Mouse (Mus musculus): Measurements from ENCODE around the gene Fgf9.
A peak's percentile ranks its signal among the peaks of the same experiment; 100 is the strongest.

Fgf9 gene

GRCm38 (mm10) chr14:58070481-58071119, at the start of gene Fgf9:
Gene Fgf9, plus strand, starts transcription at chr14:58070547.
- no peak for DNase-seq (ENCODE audit: low read depth)

GRCm38 (mm10) chr14:58034567-58034966, 35.8 kb upstream of the Fgf9 start:
- peak; percentile 62 for DNase-seq (ENCODE audit: low read depth)

- DNase-seq (ENCODE audit: low read depth) = no peak
These were observed 34.2 kb upstream of the Fgf9 start for GRCm38 (mm10) chr14:58036174-58036573.

- DNase-seq (ENCODE audit: low read depth) = no peak
These were observed 23.6 kb upstream of the Fgf9 start for GRCm38 (mm10) chr14:58046639-58047284.

- DNase-seq (ENCODE audit: low read depth) = no peak
These were observed 19.7 kb upstream of the Fgf9 start for GRCm38 (mm10) chr14:58050691-58051090.

- no peak for DNase-seq (ENCODE audit: low read depth)
These were observed 2.8 kb upstream of the Fgf9 start for GRCm38 (mm10) chr14:58067586-58067985.

- peak; percentile 3 for DNase-seq (ENCODE audit: low read depth)
These were observed 1.7 kb upstream of the Fgf9 start for GRCm38 (mm10) chr14:58068641-58069040.

GRCm38 (mm10) chr14:58069927-58070326, 420 bp upstream of the Fgf9 start:
- DNase-seq (ENCODE audit: low read depth) = no peak

- DNase-seq (ENCODE audit: low read depth) = no peak
These were observed 834 bp downstream of the Fgf9 start for GRCm38 (mm10) chr14:58071120-58071641.

GRCm38 (mm10) chr14:58071830-58072770, 1.8 kb downstream of the Fgf9 start:
- no peak for DNase-seq (ENCODE audit: low read depth)

- no peak for DNase-seq (ENCODE audit: low read depth)
These were observed 2.6 kb downstream of the Fgf9 start for GRCm38 (mm10) chr14:58072771-58073501.

GRCm38 (mm10) chr14:58073936-58074335, 3.6 kb downstream of the Fgf9 start:
- no peak for DNase-seq (ENCODE audit: low read depth)

GRCm38 (mm10) chr14:58074621-58075432, 4.5 kb downstream of the Fgf9 start:
- DNase-seq (ENCODE audit: low read depth) = no peak

GRCm38 (mm10) chr14:58075433-58076029, 5.2 kb downstream of the Fgf9 start:
- no peak for DNase-seq (ENCODE audit: low read depth)

- DNase-seq (ENCODE audit: low read depth) = no peak
These were observed 5.7 kb downstream of the Fgf9 start for GRCm38 (mm10) chr14:58076030-58076521.

- no peak for DNase-seq (ENCODE audit: low read depth)
These were observed 6.4 kb downstream of the Fgf9 start for GRCm38 (mm10) chr14:58076726-58077255.

GRCm38 (mm10) chr14:58079471-58079870, 9.1 kb downstream of the Fgf9 start:
- DNase-seq (ENCODE audit: low read depth) = no peak

GRCm38 (mm10) chr14:58081955-58082354, 11.6 kb downstream of the Fgf9 start:
- DNase-seq (ENCODE audit: low read depth) = no peak

- no peak for DNase-seq (ENCODE audit: low read depth)
These were observed 13.9 kb downstream of the Fgf9 start for GRCm38 (mm10) chr14:58084240-58084639.

- DNase-seq (ENCODE audit: low read depth) = no peak
These were observed 17.0 kb downstream of the Fgf9 start for GRCm38 (mm10) chr14:58087326-58087725.
